Mouse (Mus musculus) forebrain, embryonic 10.5 days (tissue): ENCODE data around the gene Htr1f. TPM values are rescaled to one million over a fixed set of nuclear protein-coding genes. Genes with fewer than 3 reads are reported as not detected.
"Not testable (repeated sequence)": the region's sequence is repeated elsewhere in the genome, so short reads cannot be mapped to it uniquely, and the experiment has no call there.

ENCODE experiments used
- DNase-seq: peaks from one replicate; pipeline ENCODE4 v3.0.0-alpha.2; 2017; ENCODE audit warnings: low spot score; ENCODE audit errors: extremely low spot score
- H3K27ac ChIP-seq: fragments of 300-500 bp; sonication (generic); 2 replicates; pipeline ENCODE4 v1.5.1; 2016; ENCODE audit warnings: mild to moderate bottlenecking
- H3K27me3 ChIP-seq: fragments of 300-500 bp; sonication (generic); 2 replicates; pipeline ENCODE4 v1.6.1; 2016; ENCODE audit warnings: mild to moderate bottlenecking; ENCODE audit not compliant: poor library complexity, severe bottlenecking
- H3K36me3 ChIP-seq: fragments of 300-500 bp; sonication (generic); replicated peaks from 2 replicates; pipeline ENCODE4 v1.6.1; 2016; ENCODE audit warnings: mild to moderate bottlenecking, moderate library complexity
- H3K4me1 ChIP-seq: fragments of 300-500 bp; sonication (generic); 2 replicates; pipeline ENCODE4 v1.6.1; 2016
- H3K4me3 ChIP-seq: fragments of 300-500 bp; sonication (generic); 2 replicates; pipeline ENCODE4 v1.5.1; 2016; ENCODE audit warnings: mild to moderate bottlenecking, moderate library complexity
- H3K9me3 ChIP-seq: fragments of 300-500 bp; sonication (generic); 2 replicates; pipeline ENCODE4 v1.6.1; 2016; ENCODE audit warnings: mild to moderate bottlenecking, moderate library complexity
- WGBS: fragments of 180-500 bp; shearing (Covaris S2); methylation state at CpG from one replicate; pipeline ENCODE4 v1.1.7; 2016; 5-methylcytosine and 5-hydroxymethylcytosine counted together
- polyA plus RNA-seq: library from polyadenylated mRNA; unstranded; fragments of >200 nt; fragmentation: Nextera tagmentation; extraction: Ambion mirVana; gene quantifications from 2 replicates; pipeline ENCODE4 v1.2.1, GENCODE M21; 2016

Htr1f gene
- polyA plus RNA-seq = not detected in 2 replicates

- peak; percentile 29 for DNase-seq
- Histone ChIP-seq H3K9me3 (no peaks in the 10 kb centered on the region), H3K36me3 (no peaks in the 10 kb centered on the region), H3K4me3 (peak within 1 kb of the TSS; percentile 58), H3K27me3 (peaks cover 34% of the 10 kb centered on the region), H3K27ac (peak within 1 kb of the TSS; percentile 53; the same call in 1 of the 2 replicates), H3K4me1 (peaks cover 10% of the 10 kb centered on the region)
- WGBS = 4% methylated on average over 40 of the region's 41 CpGs
Observed at GRCm38 (mm10) chr16:65105184-65105931, at the start of gene Htr1f. Htr1f (minus strand) TSS chr16:65105854.

GRCm38 (mm10) chr16:65139771-65140170 lies 34.1 kb upstream of the Htr1f start:
- DNase-seq = no peak
- Histone ChIP-seq H3K27me3 (no peaks in the 10 kb centered on the region), H3K4me3 (no peak overlapping the region), H3K27ac (no peak overlapping the region), H3K36me3 (no peaks in the 10 kb centered on the region), H3K4me1 (0 out of 2 replicates have a peak, but pooled peaks cover 5% of the 10 kb centered on the region), H3K9me3 (no peaks in the 10 kb centered on the region)
- 93% methylated on average over 2 of the region's 2 CpGs for WGBS

- WGBS = 82% methylated on average over 2 of the region's 2 CpGs
- Histone ChIP-seq H3K9me3 (no peaks in the 10 kb centered on the region), H3K27ac (no peak overlapping the region), H3K4me3 (no peak overlapping the region), H3K36me3 (no peaks in the 10 kb centered on the region), H3K27me3 (no peaks in the 10 kb centered on the region), H3K4me1 (0 out of 2 replicates have a peak, but pooled peaks cover 4% of the 10 kb centered on the region)
- DNase-seq = no peak
Observed at GRCm38 (mm10) chr16:65129391-65129790, 23.7 kb upstream of the Htr1f start.

GRCm38 (mm10) chr16:65127846-65128245 lies 22.2 kb upstream of the Htr1f start:
- Histone ChIP-seq H3K27me3 (no peaks in the 10 kb centered on the region), H3K4me1 (no peaks in the 10 kb centered on the region), H3K27ac (no peak overlapping the region), H3K36me3 (no peaks in the 10 kb centered on the region), H3K4me3 (no peak overlapping the region), H3K9me3 (no peaks in the 10 kb centered on the region)
- WGBS = 86% methylated on average over 3 of the region's 3 CpGs
- no peak for DNase-seq

GRCm38 (mm10) chr16:65112221-65112620 lies 6.6 kb upstream of the Htr1f start:
- H3K4me3 ChIP-seq = no peak overlapping the region
- no peak overlapping the region for H3K27ac ChIP-seq
- 91% methylated on average over 1 of the region's 1 CpGs for WGBS
- H3K4me1 ChIP-seq = no peaks in the 10 kb centered on the region
- H3K27me3 ChIP-seq = no peaks in the 10 kb centered on the region
- no peaks in the 10 kb centered on the region for H3K36me3 ChIP-seq
- DNase-seq = no peak
- H3K9me3 ChIP-seq = no peaks in the 10 kb centered on the region

GRCm38 (mm10) chr16:65093552-65093951 lies 12.1 kb downstream of the Htr1f start:
- Histone ChIP-seq H3K4me1 (no peaks in the 10 kb centered on the region), H3K9me3 (no peaks in the 10 kb centered on the region), H3K27me3 (no peaks in the 10 kb centered on the region), H3K4me3 (no peak overlapping the region), H3K27ac (no peak overlapping the region), H3K36me3 (no peaks in the 10 kb centered on the region)
- 96% methylated on average over 5 of the region's 5 CpGs for WGBS
- no peak for DNase-seq

- Histone ChIP-seq H3K27ac (no peak overlapping the region), H3K9me3 (no peaks in the 10 kb centered on the region), H3K4me3 (no peak overlapping the region), H3K4me1 (no peaks in the 10 kb centered on the region), H3K27me3 (no peaks in the 10 kb centered on the region), H3K36me3 (no peaks in the 10 kb centered on the region)
- WGBS = 71% methylated on average over 2 of the region's 2 CpGs
- no peak for DNase-seq
Observed at GRCm38 (mm10) chr16:65083475-65083874, 22.2 kb downstream of the Htr1f start.

- no peak for DNase-seq
- Histone ChIP-seq H3K36me3 (no peaks in the 10 kb centered on the region), H3K4me1 (no peaks in the 10 kb centered on the region), H3K27me3 (no peaks in the 10 kb centered on the region), H3K27ac (no peak overlapping the region), H3K9me3 (no peaks in the 10 kb centered on the region), H3K4me3 (no peak overlapping the region)
- WGBS = 85% methylated on average over 1 of the region's 1 CpGs
Observed at GRCm38 (mm10) chr16:65069867-65070266, 35.8 kb downstream of the Htr1f start.

GRCm38 (mm10) chr16:65066264-65066663 lies 39.4 kb downstream of the Htr1f start:
- Histone ChIP-seq H3K27me3 (no peaks in the 10 kb centered on the region), H3K4me3 (no peak overlapping the region), H3K9me3 (no peaks in the 10 kb centered on the region), H3K36me3 (no peaks in the 10 kb centered on the region), H3K4me1 (no peaks in the 10 kb centered on the region), H3K27ac (no peak overlapping the region)
- DNase-seq = no peak

GRCm38 (mm10) chr16:65037660-65038425 lies 67.8 kb downstream of the Htr1f start:
- not testable (repeated sequence) for H3K27me3 ChIP-seq, H3K4me1 ChIP-seq, H3K27ac ChIP-seq, H3K9me3 ChIP-seq, H3K4me3 ChIP-seq, H3K36me3 ChIP-seq, DNase-seq
- 89% methylated on average over 5 of the region's 5 CpGs for WGBS

GRCm38 (mm10) chr16:65029675-65030074 lies 76.0 kb downstream of the Htr1f start:
- H3K9me3 ChIP-seq = no peaks in the 10 kb centered on the region; the same call in 1 of the 2 replicates
- WGBS = 93% methylated on average over 1 of the region's 1 CpGs
- DNase-seq = no peak

GRCm38 (mm10) chr16:65022364-65022763 lies 83.3 kb downstream of the Htr1f start:
- Histone ChIP-seq H3K27ac (no peak overlapping the region), H3K9me3 (no peaks in the 10 kb centered on the region), H3K27me3 (no peaks in the 10 kb centered on the region), H3K4me3 (no peak overlapping the region), H3K4me1 (no peaks in the 10 kb centered on the region), H3K36me3 (no peaks in the 10 kb centered on the region)
- WGBS = 87% methylated on average over 3 of the region's 3 CpGs
- no peak for DNase-seq

More at GRCm38 (mm10) chr16:65029675-65030074, 76.0 kb downstream of the Htr1f start:
- Histone ChIP-seq H3K27ac (no peak overlapping the region), H3K4me3 (no peak overlapping the region), H3K27me3 (no peaks in the 10 kb centered on the region), H3K36me3 (no peaks in the 10 kb centered on the region), H3K4me1 (no peaks in the 10 kb centered on the region)

- H3K27ac ChIP-seq = no peak overlapping the region
- no peaks in the 10 kb centered on the region for H3K27me3 ChIP-seq
- no peak overlapping the region for H3K4me3 ChIP-seq
- H3K9me3 ChIP-seq = no peaks in the 10 kb centered on the region
- H3K4me1 ChIP-seq = no peaks in the 10 kb centered on the region
- no peak for DNase-seq
- 90% methylated on average over 1 of the region's 1 CpGs for whole genome bisulfite sequencing
- no peaks in the 10 kb centered on the region for H3K36me3 ChIP-seq
Observed at GRCm38 (mm10) chr16:65018710-65019109, 86.9 kb downstream of the Htr1f start.
